Mouse (Mus musculus) midbrain, embryonic 16.5 days (tissue): ENCODE results near the gene Hells. TPM values are rescaled to one million over a fixed set of nuclear protein-coding genes. Genes with fewer than 3 reads are reported as not detected.

Source experiments
- ATAC-seq: fragments of 200-750 bp; cut with Nextera tagmentation; 2 replicates; pipeline ENCODE4 v1.8.0; 2017; ENCODE audit warnings: moderate TSS enrichment
- H3K27ac ChIP-seq: fragments of 300-500 bp; sonication (generic); 2 replicates; pipeline ENCODE4 v1.5.1; 2014; ENCODE audit warnings: mild to moderate bottlenecking, low read length, mixed read lengths
- H3K27me3 ChIP-seq: fragments of 300-500 bp; sonication (generic); 2 replicates; pipeline ENCODE4 v1.6.1; 2014; ENCODE audit warnings: low read depth, low read length, mixed read lengths; ENCODE audit not compliant: control insufficient read depth, insufficient read depth
- H3K36me3 ChIP-seq: fragments of 300-500 bp; sonication (generic); 2 replicates; pipeline ENCODE4 v1.6.1; 2014; ENCODE audit warnings: mild to moderate bottlenecking, low read length, moderate library complexity, mixed read lengths; ENCODE audit not compliant: control insufficient read depth, insufficient read depth
- H3K4me1 ChIP-seq: fragments of 300-500 bp; sonication (generic); 2 replicates; pipeline ENCODE4 v1.6.1; 2014; ENCODE audit warnings: mild to moderate bottlenecking, low read length, mixed read lengths; ENCODE audit not compliant: control insufficient read depth, insufficient read depth
- H3K4me2 ChIP-seq: fragments of 300-500 bp; sonication (generic); 2 replicates; pipeline ENCODE4 v1.6.1; 2014; ENCODE audit warnings: mild to moderate bottlenecking, low read length, mixed read lengths
- H3K4me3 ChIP-seq: fragments of 300-500 bp; sonication (generic); 2 replicates; pipeline ENCODE4 v1.5.1; 2014; ENCODE audit warnings: low read depth, mild to moderate bottlenecking, low read length, moderate library complexity, mixed read lengths
- H3K9ac ChIP-seq: fragments of 300-500 bp; sonication (generic); 2 replicates; pipeline ENCODE4 v1.6.1; 2014; ENCODE audit warnings: low read depth, low read length, mixed read lengths
- H3K9me3 ChIP-seq: fragments of 300-500 bp; sonication (generic); replicated peaks from 2 replicates; pipeline ENCODE4 v1.6.1; 2014; ENCODE audit warnings: mild to moderate bottlenecking, low read length, mixed read lengths; ENCODE audit not compliant: control insufficient read depth, poor library complexity, severe bottlenecking
- WGBS: fragments of 180-500 bp; shearing (Covaris S2); extraction: QIAGEN DNeasy Blood & Tissue Kit; methylation state at CpG from one replicate; pipeline ENCODE4 v1.1.7; 2014; 5-methylcytosine and 5-hydroxymethylcytosine counted together
- microRNA-seq: library from miRNA; unstranded; fragments of <30 nt; microRNA quantifications from one replicate; pipeline ENCODE4, GENCODE M21; 2017
- polyA plus RNA-seq: library from polyadenylated mRNA; unstranded; fragments of >200 nt; fragmentation: Nextera tagmentation; extraction: Ambion mirVana; gene quantifications from 2 replicates; pipeline ENCODE4 v1.2.1, GENCODE M21; 2015

The Hells gene
- polyA plus RNA-seq, 1 experiment from 2014 or later: 7.3 TPM

- no peaks in the 10 kb centered on the region for H3K4me1 ChIP-seq
- 97% methylated on average over 1 of the region's 1 CpGs for WGBS
- no peak overlapping the region for H3K4me3 ChIP-seq
- no peaks in the 10 kb centered on the region for H3K36me3 ChIP-seq
- H3K9ac ChIP-seq: no peak overlapping the region
- H3K4me2 ChIP-seq: no peak overlapping the region
- H3K27me3 ChIP-seq: no peaks in the 10 kb centered on the region
- no peaks in the 10 kb centered on the region for H3K9me3 ChIP-seq
- H3K27ac ChIP-seq: no peak overlapping the region
- ATAC-seq: no peak
These were observed 68.0 kb downstream of the Hells start for GRCm38 (mm10) chr19:38998676-38999075.

GRCm38 (mm10) chr19:39005132-39005531 lies 74.4 kb downstream of the Hells start:
- Histone ChIP-seq H3K4me3 (no peak overlapping the region), H3K9me3 (no peaks in the 10 kb centered on the region), H3K27ac (no peak overlapping the region), H3K27me3 (no peaks in the 10 kb centered on the region), H3K36me3 (no peaks in the 10 kb centered on the region), H3K4me1 (no peaks in the 10 kb centered on the region), H3K9ac (no peak overlapping the region), H3K4me2 (no peak overlapping the region)
- ATAC-seq: no peak
- 98% methylated on average over 1 of the region's 1 CpGs for WGBS

GRCm38 (mm10) chr19:39006715-39007114 lies 76.0 kb downstream of the Hells start, which contains the start of gene Cyp2c55:
Gene Cyp2c55 (plus strand): TSS chr19:39007019.
- H3K4me3 ChIP-seq: no peak within 1 kb of the TSS
- no peaks in the 10 kb centered on the region for H3K4me1 ChIP-seq
- H3K9me3 ChIP-seq: no peaks in the 10 kb centered on the region
- H3K36me3 ChIP-seq: no peaks in the 10 kb centered on the region
- H3K27ac ChIP-seq: no peak within 1 kb of the TSS
- H3K4me2 ChIP-seq: no peak within 1 kb of the TSS
- ATAC-seq: no peak
- no peaks in the 10 kb centered on the region for H3K27me3 ChIP-seq
- H3K9ac ChIP-seq: no peak within 1 kb of the TSS

Small RNAs within 50 kb of the gene (microRNA-seq; reads per million reads assigned to microRNA genes)
- not detected for gene Gm23800

Other genes with a start within 250 kb of the Hells start
- 4.7 and 5.4 TPM in 2 replicates for gene Noc3l, start 111.7 kb upstream of the Hells start, polyA plus RNA-seq
- 5.4 TPM in 2 replicates for gene Tbc1d12, start 94.3 kb upstream of the Hells start, polyA plus RNA-seq
- gene Cyp2c55, start 76.1 kb downstream of the Hells start, polyA plus RNA-seq: 0.11 TPM in 1 of 2 replicates, not detected in the other
- gene Cyp2c65, start 130.1 kb downstream of the Hells start, polyA plus RNA-seq: 0.09 TPM in 1 of 2 replicates, not detected in the other
- not detected in 2 replicates for gene Cyp2c66, start 183.0 kb downstream of the Hells start, polyA plus RNA-seq